Mouse (Mus musculus) heart, embryonic 11.5 days (tissue): Measurements from ENCODE around the gene Klc1. TPM values are rescaled to one million over a fixed set of nuclear protein-coding genes. Genes with fewer than 3 reads are reported as not detected.

ENCODE experiments used
- ATAC-seq: fragments of 200-750 bp; cut with Nextera tagmentation; replicated peaks from 2 replicates; pipeline ENCODE4 v1.8.0; 2017; ENCODE audit warnings: moderate library complexity; ENCODE audit not compliant: insufficient number of reproducible peaks, low FRiP score, low TSS enrichment
- H3K27ac ChIP-seq: fragments of 300-500 bp; sonication (generic); 2 replicates; pipeline ENCODE4 v1.5.1; 2014; ENCODE audit warnings: mild to moderate bottlenecking, low read depth, low read length
- H3K27me3 ChIP-seq: fragments of 300-500 bp; sonication (generic); 2 replicates; pipeline ENCODE4 v1.6.1; 2014; ENCODE audit warnings: mild to moderate bottlenecking, low read length, mixed read lengths; ENCODE audit not compliant: control insufficient read depth, insufficient read depth
- H3K36me3 ChIP-seq: fragments of 300-500 bp; sonication (generic); 2 replicates; pipeline ENCODE4 v1.6.1; 2014; ENCODE audit warnings: mild to moderate bottlenecking, low read length, moderate library complexity, mixed read lengths; ENCODE audit not compliant: control insufficient read depth, insufficient read depth
- H3K4me1 ChIP-seq: fragments of 300-500 bp; sonication (generic); 2 replicates; pipeline ENCODE4 v1.6.1; 2014; ENCODE audit warnings: low read length; ENCODE audit not compliant: control insufficient read depth, insufficient read depth
- H3K4me2 ChIP-seq: fragments of 300-500 bp; sonication (generic); 2 replicates; pipeline ENCODE4 v1.6.1; 2014; ENCODE audit warnings: mild to moderate bottlenecking, moderate library complexity
- H3K4me3 ChIP-seq: fragments of 300-500 bp; sonication (generic); 2 replicates; pipeline ENCODE4 v1.5.1; 2014; ENCODE audit warnings: low read depth, low read length
- H3K9ac ChIP-seq: fragments of 300-500 bp; sonication (generic); 2 replicates; pipeline ENCODE4 v1.6.1; 2014; ENCODE audit warnings: mild to moderate bottlenecking, low read depth, low read length, moderate library complexity
- H3K9me3 ChIP-seq: fragments of 300-500 bp; sonication (generic); replicated peaks from 2 replicates; pipeline ENCODE4 v1.6.1; 2016; ENCODE audit warnings: low read length; ENCODE audit not compliant: control insufficient read depth
- WGBS: fragments of 180-500 bp; shearing (Covaris S2); extraction: QIAGEN DNeasy Blood & Tissue Kit; methylation state at CpG from one replicate; pipeline ENCODE4 v1.1.7; 2014; ENCODE audit not compliant: insufficient replicate concordance; 5-methylcytosine and 5-hydroxymethylcytosine counted together
- polyA plus RNA-seq: library from polyadenylated mRNA; unstranded; fragments of >200 nt; fragmentation: Nextera tagmentation; extraction: Ambion mirVana; gene quantifications from 2 replicates; pipeline ENCODE4 v1.2.1, GENCODE M21; 2014

The Klc1 gene
- polyA plus RNA-seq, 1 experiment from 2014 or later: 94.9 TPM

GRCm38 (mm10) chr12:111770651-111771050 is 12.0 kb downstream of the Klc1 start:
- 83% methylated on average over 10 of the region's 10 CpGs for WGBS
- no peaks in the 10 kb centered on the region for H3K27me3 ChIP-seq
- H3K4me1 ChIP-seq: peaks cover 27% of the 10 kb centered on the region
- H3K27ac ChIP-seq: no peak overlapping the region
- no peaks in the 10 kb centered on the region for H3K9me3 ChIP-seq
- H3K4me2 ChIP-seq: no peak overlapping the region
- ATAC-seq: no peak; the same call in 1 of the 2 replicates
- H3K36me3 ChIP-seq: peaks cover 30% of the 10 kb centered on the region
- no peak overlapping the region for H3K4me3 ChIP-seq
- no peak overlapping the region for H3K9ac ChIP-seq

GRCm38 (mm10) chr12:111774156-111774555 is 15.5 kb downstream of the Klc1 start:
- ATAC-seq: no peak
- H3K9me3 ChIP-seq: no peaks in the 10 kb centered on the region
- H3K4me2 ChIP-seq: no peak overlapping the region
- H3K36me3 ChIP-seq: peaks cover 49% of the 10 kb centered on the region
- WGBS: 85% methylated on average over 16 of the region's 16 CpGs
- H3K4me1 ChIP-seq: peaks cover 15% of the 10 kb centered on the region
- H3K9ac ChIP-seq: no peak overlapping the region
- no peaks in the 10 kb centered on the region for H3K27me3 ChIP-seq
- H3K4me3 ChIP-seq: no peak overlapping the region
- H3K27ac ChIP-seq: no peak overlapping the region

- H3K27ac ChIP-seq: no peak overlapping the region
- no peak for ATAC-seq
- H3K4me3 ChIP-seq: no peak overlapping the region
- peaks cover 8% of the 10 kb centered on the region for H3K4me1 ChIP-seq
- no peak overlapping the region for H3K4me2 ChIP-seq
- H3K36me3 ChIP-seq: peaks cover 55% of the 10 kb centered on the region
- no peaks in the 10 kb centered on the region for H3K9me3 ChIP-seq
- H3K9ac ChIP-seq: no peak overlapping the region
- no peaks in the 10 kb centered on the region for H3K27me3 ChIP-seq
- 77% methylated on average over 15 of the region's 15 CpGs for whole genome bisulfite sequencing
Measured at GRCm38 (mm10) chr12:111774845-111775244, 16.2 kb downstream of the Klc1 start.

GRCm38 (mm10) chr12:111777919-111778318 is 19.3 kb downstream of the Klc1 start:
- 93% methylated on average over 13 of the region's 13 CpGs for WGBS
- H3K36me3 ChIP-seq: peaks cover 66% of the 10 kb centered on the region
- H3K27me3 ChIP-seq: no peaks in the 10 kb centered on the region
- no peak overlapping the region for H3K27ac ChIP-seq
- no peak overlapping the region for H3K4me3 ChIP-seq
- no peak overlapping the region for H3K4me2 ChIP-seq
- no peak overlapping the region for H3K9ac ChIP-seq
- no peaks in the 10 kb centered on the region for H3K9me3 ChIP-seq
- H3K4me1 ChIP-seq: peaks cover 2% of the 10 kb centered on the region; the same call in 1 of the 2 replicates
- no peak for ATAC-seq

- no peak overlapping the region for H3K4me2 ChIP-seq
- no peak overlapping the region for H3K27ac ChIP-seq
- H3K9me3 ChIP-seq: no peaks in the 10 kb centered on the region
- ATAC-seq: no peak
- no peak overlapping the region for H3K4me3 ChIP-seq
- H3K36me3 ChIP-seq: peaks cover 60% of the 10 kb centered on the region
- H3K4me1 ChIP-seq: peaks cover 2% of the 10 kb centered on the region; the same call in 1 of the 2 replicates
- H3K27me3 ChIP-seq: no peaks in the 10 kb centered on the region
- 96% methylated on average over 1 of the region's 1 CpGs for WGBS
- H3K9ac ChIP-seq: no peak overlapping the region
Measured at GRCm38 (mm10) chr12:111779544-111779943, 20.9 kb downstream of the Klc1 start.

GRCm38 (mm10) chr12:111785174-111785573 is 26.5 kb downstream of the Klc1 start:
- no peak overlapping the region for H3K4me3 ChIP-seq

GRCm38 (mm10) chr12:111787015-111787414 is 28.4 kb downstream of the Klc1 start:
- 50% methylated on average over 6 of the region's 6 CpGs for WGBS

More at GRCm38 (mm10) chr12:111785174-111785573, 26.5 kb downstream of the Klc1 start:
- Histone ChIP-seq H3K27ac (no peak overlapping the region), H3K9me3 (no peaks in the 10 kb centered on the region), H3K4me2 (no peak overlapping the region), H3K4me1 (no peaks in the 10 kb centered on the region; the same call in 1 of the 2 replicates), H3K9ac (no peak overlapping the region), H3K36me3 (peaks cover 58% of the 10 kb centered on the region), H3K27me3 (no peaks in the 10 kb centered on the region)
- WGBS: 69% methylated on average over 15 of the region's 15 CpGs
- no peak for ATAC-seq

GRCm38 (mm10) chr12:111790090-111790489 is 31.4 kb downstream of the Klc1 start:
- WGBS: 85% methylated on average over 5 of the region's 5 CpGs

More at GRCm38 (mm10) chr12:111787015-111787414, 28.4 kb downstream of the Klc1 start:
- no peak overlapping the region for H3K4me2 ChIP-seq
- no peaks in the 10 kb centered on the region for H3K27me3 ChIP-seq
- ATAC-seq: no peak
- no peak overlapping the region for H3K9ac ChIP-seq
- no peak overlapping the region for H3K27ac ChIP-seq
- no peaks in the 10 kb centered on the region; the same call in 1 of the 2 replicates for H3K4me1 ChIP-seq
- H3K9me3 ChIP-seq: no peaks in the 10 kb centered on the region
- H3K36me3 ChIP-seq: peaks cover 60% of the 10 kb centered on the region
- no peak overlapping the region for H3K4me3 ChIP-seq

GRCm38 (mm10) chr12:111790631-111791030 is 32.0 kb downstream of the Klc1 start:
- 88% methylated on average over 7 of the region's 7 CpGs for WGBS
- Histone ChIP-seq H3K9me3 (no peaks in the 10 kb centered on the region), H3K27ac (no peak overlapping the region), H3K9ac (no peak overlapping the region), H3K4me3 (no peak overlapping the region), H3K36me3 (peaks cover 54% of the 10 kb centered on the region), H3K4me1 (no peaks in the 10 kb centered on the region; the same call in 1 of the 2 replicates), H3K27me3 (no peaks in the 10 kb centered on the region), H3K4me2 (no peak overlapping the region)
- no peak for ATAC-seq

More at GRCm38 (mm10) chr12:111790090-111790489, 31.4 kb downstream of the Klc1 start:
- Histone ChIP-seq H3K9ac (no peak overlapping the region), H3K36me3 (peaks cover 55% of the 10 kb centered on the region), H3K27ac (no peak overlapping the region), H3K4me2 (no peak overlapping the region), H3K9me3 (no peaks in the 10 kb centered on the region), H3K4me1 (no peaks in the 10 kb centered on the region; the same call in 1 of the 2 replicates), H3K27me3 (no peaks in the 10 kb centered on the region), H3K4me3 (no peak overlapping the region)
- no peak for ATAC-seq
